Mouse (Mus musculus): Measurements from ENCODE around the gene Fignl2.

- TF ChIP-seq CTCF (IDR thresholded peaks at IDR 0.05; ENCODE audit: low read depth, low read length) (no peak), EP300 (IDR thresholded peaks at IDR 0.05; ENCODE audit: insufficient read depth, low read depth, low read length) (no peak)
Observed at GRCm38 (mm10) chr15:101075656-101076055, 2.7 kb downstream of the Fignl2 start.

All from ES-Bruce4 (cell line).